Mouse (Mus musculus) liver, postnatal 0 days (tissue): ENCODE measurements at regions not wholly inside any gene's neighbourhood (a gene's known extent, or its start where the extent isn't known, plus 50 kb on each side); places are given as distances from the start of the nearest gene placed in this dataset.

Source experiments
- CTCF ChIP-seq: sonication (generic); IDR thresholded peaks from 2 replicates; pipeline ENCODE4 v1.5.1; 2016; ENCODE audit warnings: antibody characterized with exemption, low read depth
- EP300 ChIP-seq: IDR thresholded peaks from 2 replicates; pipeline ENCODE4 v1.6.1; 2016; ENCODE audit warnings: antibody characterized with exemption, low read depth, mild to moderate bottlenecking

DNA sequence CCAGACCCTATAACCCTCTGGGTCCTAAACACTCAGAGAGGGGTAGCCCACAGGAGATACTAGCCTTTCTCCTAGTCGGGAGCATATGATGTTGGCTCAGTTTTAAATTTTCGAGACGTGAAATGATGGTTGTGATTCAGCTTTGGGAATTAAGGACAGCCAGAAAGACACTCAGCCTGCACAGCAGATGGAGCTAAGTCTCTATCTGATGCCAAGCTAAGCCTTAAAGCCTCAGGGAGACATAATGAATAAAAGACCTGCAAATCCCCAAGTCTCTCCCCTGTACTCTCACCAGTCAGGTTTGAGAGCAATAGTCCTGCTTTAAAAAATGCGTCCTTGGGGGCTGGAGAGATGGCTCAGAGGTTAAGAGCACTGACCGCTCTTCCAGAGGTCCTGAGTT lies 75.3 kb upstream of the Ipo5 start:
- TF ChIP-seq CTCF (peak; percentile 18; the same call in 1 of the 2 replicates), EP300 (no peak)
